Mouse (Mus musculus) cerebellum, adult 8-10 months (tissue): ENCODE data around the gene Mab21l2.

Experiments
- DNase-seq: peaks from one replicate; pipeline ENCODE4 v3.0.0; 2022

Gene Mab21l2

DNA sequence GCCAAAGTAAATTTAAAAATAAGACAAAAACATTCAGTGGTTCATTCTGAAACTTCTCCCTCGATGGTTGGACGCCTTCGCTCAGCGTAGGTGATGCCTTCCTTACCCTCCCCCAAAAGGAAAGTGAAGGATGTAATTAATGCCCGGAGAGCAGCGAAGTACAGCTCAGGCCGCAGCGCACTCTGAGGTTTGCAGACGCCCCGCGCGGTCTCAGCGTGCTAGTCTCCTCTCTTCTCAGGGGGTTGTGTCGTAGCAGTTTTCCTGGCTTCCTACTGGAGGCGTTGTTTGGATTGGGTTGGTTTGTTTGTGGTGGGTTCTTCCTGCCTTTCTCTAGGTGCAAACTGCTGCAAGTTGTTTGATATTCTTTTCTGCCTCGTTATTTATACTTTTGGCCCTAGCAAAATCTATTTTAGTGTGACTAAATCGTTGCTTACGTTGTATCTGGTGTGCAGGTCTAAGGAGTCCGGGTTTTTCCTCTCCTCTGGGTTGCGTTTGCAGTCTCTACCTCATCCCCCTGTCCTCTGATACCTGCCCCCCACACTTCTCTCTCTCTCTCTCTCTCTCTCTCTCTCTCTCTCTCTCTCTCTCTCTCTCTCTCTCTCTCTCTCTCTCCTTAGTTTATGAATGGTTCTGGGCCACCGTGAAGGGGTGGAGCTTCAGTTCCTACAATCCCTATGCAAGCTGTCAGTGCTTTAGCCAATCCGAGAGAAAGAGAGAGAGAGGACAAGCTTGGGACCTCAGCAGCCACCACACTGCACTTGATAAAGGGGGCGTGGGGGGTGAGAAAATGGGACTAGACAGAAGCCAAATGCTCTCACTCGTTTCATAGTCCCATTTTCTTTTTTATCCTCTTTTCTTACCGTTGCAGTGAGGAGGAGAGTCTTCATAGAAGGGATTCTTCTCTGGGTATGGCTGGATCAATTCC, at the start of gene Mab21l2:
Gene Mab21l2, minus strand, starts transcription at position 539 of the 925 bp plus-strand sequence.
- DNase-seq, result no peak

DNA sequence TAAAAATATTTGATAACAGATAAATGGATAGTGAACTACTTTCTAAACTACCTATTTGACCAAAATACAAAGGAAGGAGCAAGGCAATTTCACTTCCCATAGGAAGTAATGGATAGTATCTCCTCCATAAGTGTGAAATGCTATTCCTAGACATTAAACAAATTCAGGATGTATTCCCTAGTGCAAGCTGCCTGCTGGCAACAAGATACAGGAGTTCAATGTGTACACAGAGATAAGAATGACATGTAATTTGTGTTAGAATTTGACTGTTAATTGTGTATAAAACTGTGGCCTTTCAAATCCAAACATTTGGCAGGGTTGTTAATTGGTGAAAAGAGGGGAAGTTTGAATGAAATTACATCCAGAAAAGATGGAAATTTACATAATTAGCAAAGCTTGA, 26.9 kb upstream of the Mab21l2 start:
- DNase-seq, result no peak

DNA sequence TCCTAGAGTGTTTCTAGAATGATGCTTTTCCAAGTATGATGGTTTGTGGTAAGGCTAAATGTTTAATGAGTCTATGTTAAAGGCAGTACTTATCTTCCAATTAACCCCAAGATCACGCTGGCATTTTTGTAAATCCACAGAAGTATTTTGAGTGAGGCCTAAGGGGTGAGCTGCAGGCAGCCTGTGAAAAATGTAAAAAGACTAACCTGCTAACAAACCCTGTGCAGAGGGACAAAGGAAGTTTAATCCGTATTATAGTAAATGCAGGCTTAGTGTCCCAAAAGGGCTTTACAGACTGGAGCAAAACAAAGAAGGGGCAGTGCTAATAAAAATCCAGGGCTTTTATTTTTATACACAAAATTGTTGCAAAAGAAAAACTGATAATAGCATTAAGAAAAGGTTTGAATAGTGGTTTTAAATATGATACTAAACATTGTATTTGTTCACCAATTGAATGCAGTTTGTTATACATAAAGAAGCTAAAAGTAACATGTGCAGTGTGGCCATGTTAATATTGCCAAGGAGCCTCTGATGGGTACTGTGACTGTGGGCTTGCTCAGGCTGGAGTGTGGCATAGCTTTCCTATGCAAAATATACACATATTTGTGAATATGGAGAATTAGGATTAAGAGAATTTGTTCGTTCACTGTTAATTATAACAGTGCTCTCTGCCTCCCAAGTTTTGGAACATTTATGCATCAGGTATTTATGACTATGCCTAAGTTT, 24.3 kb upstream of the Mab21l2 start:
- no peak for DNase-seq

DNA sequence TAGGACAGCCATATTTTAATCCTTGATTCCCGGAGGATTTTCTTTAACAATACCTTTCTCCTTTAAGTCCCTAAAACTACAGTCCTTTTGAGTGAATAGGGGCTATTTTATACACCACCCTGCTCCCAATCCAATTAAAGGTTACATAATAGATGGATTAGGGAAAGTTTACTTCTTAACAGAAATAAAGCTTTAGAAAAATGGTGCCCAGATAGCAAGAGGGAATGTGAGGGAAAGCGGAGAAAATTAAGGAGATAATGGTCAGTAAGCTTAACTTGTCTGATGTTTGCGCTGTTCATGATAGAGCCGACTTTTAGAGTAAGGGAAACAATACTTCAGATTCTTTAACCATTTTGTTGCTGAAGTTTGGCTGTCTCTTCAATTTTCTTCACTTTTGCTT, 23.1 kb upstream of the Mab21l2 start:
- no peak for DNase-seq

DNA sequence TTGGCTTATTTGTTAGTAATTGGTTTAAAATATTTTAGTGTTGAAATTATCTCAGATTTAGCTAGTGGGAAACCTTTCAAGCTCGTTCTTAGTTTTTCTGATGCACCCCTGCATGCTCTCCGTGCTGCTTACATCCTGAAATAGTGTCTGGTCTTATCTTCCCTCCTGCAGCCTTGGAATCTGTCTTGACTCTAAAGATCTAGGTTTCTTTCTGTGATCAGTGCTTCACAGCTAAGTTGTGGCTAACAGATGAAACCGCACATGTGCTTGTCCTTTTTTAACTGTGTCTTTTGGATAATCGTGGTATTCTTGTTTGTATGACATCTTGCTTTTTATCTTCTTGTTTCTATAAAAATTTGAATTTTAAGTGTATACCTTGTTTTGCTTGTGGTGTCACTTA, 18.9 kb upstream of the Mab21l2 start:
- DNase-seq, result no peak

DNA sequence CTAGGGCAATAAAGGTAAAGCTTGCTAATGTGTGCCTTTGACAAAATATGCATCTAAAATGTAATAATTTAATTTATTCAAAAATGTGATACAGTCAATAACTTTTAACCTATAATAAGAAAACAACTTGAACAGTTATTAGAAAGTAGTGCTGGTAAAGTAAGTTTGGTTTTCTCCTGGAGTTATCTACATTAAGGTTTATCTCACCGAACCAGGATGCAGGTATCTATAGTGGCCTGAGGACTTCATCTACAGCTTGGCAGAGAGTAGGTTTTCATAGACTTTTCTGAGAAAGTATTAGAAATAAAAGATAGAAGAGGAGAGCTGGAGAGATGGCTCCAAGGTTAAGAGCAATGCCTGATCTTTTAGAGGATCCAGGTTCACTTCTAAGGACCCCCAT, 13.0 kb upstream of the Mab21l2 start:
- no peak for DNase-seq

DNA sequence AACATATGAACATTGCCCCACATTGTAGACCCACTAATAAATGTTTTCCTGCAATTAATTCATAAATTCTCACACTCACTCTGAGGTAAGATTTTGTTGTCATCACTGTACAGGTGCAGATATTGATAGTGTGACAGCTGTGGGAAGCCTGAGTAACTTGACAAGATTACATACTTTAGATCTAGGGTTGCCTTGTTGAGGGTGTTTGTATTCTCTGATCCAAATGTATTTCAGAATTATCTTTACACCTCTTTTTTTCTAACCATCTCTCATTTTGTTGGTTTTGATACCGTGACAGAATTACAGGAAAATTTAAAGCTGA, 12.6 kb upstream of the Mab21l2 start:
- DNase-seq, result no peak

DNA sequence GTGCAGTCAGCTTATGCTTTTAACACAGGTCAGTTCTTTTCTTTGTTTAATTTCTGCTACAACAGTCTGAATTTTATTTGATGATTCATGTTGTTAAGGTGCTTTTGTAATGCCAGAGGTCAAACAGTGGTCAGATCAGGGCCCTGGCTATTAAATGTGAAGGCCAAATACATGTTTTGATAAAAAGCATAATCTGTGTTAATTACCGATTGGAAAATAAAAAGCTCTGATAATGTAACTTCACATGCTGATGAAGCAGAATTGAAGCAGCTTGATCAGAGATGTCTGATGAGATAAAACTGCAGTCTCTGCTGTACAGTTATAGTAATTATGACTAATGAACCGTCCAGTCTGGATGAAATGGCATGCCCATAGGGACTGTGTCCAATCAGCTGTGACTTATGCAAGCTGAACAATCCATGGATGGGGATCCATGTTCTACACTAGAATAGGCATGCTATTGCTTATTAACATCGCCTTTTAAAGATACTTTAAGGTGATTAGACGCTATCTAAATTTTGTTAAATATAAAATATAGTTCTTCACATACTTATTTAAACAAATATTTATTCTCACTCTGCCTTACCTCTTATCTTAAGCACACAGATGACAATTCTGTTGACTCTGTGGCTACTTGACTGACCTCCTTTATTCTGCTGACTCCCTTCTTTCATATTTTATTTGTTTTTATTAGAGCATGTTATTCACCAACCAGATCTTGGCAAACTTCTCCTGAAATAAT, 12.0 kb upstream of the Mab21l2 start:
- DNase-seq, result no peak

DNA sequence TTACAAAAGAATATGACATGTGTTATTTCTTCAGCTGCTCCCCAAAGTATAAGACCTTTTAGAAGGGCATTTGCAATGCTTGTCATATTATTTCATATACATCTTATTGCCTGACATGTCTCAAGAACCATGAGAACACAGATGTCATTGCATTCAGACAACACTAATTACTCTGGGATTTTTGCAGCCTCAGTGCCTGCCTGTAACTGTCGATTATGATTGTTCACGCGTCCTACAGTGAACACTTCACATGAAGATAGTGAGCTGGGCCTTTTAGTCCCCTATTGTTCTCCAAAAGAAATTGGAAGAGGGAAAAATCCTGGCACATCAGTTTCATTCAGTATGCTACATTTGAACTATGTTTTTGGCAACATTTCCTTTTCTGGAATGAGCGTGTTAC, 11.2 kb upstream of the Mab21l2 start:
- no peak for DNase-seq

DNA sequence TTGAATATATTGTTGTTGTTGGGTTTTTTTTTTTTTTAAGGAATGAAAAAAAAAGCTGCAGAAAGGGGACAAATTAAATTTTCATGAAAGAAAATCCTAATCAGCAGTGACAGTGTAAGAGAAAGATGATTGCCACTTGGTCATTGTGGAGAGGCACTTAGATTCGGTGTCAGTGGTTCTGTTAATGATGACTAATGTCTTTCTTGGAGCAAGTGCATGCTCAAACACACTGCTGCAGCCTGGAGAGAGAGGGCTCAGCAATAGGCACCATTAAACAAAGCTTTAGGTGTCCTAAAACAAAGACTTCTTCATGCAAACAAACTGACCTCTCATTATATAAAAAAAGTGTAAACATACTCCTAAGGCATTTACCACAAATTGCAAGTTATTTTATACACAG, 10.5 kb upstream of the Mab21l2 start:
- no peak for DNase-seq

DNA sequence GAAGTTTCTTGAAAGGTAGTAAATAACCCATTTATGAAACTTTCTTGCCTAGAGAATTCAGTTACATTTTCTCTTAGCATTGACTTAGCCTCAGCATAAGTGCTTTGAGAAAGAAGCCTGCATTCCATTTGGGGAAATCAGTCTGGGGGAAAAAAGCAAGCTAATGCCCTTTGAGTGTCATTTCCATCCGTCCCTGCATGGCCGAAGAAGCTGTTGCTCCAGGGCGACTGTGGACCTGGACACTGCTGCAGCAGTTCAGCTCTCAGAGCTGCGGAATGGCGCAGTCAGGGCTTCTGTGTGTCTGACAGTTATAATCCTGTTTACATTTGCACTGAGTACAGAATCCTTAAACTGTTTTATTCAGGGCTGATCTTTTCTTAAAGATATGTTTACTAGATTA, 3.7 kb upstream of the Mab21l2 start:
- no peak for DNase-seq

DNA sequence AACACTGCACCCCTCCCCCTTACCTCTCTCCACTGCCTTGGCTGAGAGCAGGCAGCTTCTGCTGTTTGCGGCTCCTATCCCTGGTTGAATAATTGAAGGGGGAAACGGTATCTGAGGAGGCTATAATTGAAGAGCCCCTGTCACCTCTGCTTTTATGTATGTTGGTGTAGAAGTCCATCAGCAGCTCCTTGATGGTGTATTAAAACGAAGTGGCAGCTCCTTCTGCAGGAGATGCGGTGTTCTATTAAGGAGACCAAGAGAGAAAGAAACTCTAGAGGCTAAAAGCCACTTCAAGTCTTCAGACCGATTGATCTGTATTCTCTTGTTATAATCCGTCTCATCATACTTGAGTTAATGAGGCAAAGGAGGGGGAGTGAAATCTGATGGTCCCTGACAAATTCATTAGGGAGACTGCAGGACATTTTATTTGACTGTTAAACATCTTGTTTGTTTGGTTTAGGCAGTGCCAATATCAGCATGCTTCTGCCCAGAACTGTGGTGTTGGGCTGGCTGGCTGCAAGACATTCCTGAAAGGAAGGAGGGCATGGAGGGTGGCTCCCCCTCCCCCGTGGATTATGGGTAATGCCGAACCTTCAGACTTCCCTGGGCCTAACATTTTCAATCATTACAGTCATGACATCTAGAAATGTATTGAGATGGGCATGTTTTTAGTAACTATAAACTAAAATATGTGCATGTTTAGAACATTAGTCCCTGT, 2.7 kb upstream of the Mab21l2 start:
- no peak for DNase-seq

DNA sequence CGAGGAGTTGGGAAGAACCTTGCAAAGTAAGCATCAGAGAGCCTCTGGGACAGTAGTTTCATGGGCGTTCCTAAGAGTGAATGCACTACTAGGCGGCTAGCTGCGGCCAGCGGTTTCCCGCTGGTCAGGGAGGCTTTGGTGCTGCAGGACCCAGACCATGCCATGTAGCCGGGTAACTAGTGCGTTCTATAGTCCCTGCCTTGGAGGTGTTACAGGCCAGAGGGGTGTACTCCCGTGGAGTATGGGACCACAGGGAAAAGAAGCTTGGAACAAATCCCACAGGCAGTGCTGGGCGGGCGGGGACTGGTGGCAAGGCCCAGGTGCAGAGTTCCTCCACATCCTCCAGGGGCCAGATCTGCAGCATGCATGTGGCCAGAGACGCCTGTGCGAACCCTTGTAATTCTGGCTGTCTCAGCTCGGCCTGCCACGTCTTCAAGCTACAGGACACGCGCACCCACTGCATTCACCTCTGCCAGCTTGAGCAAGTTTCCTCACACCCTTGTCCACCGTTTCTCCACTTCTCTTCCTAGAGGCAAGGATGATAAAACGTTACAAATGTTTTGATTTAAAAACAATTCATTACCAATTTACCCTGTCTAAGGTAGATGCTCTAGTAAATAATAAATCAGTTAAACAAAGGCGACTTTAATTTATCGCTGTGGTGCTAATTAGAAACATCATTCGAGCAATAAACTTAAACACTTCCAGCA, 2.0 kb upstream of the Mab21l2 start:
- no peak for DNase-seq

DNA sequence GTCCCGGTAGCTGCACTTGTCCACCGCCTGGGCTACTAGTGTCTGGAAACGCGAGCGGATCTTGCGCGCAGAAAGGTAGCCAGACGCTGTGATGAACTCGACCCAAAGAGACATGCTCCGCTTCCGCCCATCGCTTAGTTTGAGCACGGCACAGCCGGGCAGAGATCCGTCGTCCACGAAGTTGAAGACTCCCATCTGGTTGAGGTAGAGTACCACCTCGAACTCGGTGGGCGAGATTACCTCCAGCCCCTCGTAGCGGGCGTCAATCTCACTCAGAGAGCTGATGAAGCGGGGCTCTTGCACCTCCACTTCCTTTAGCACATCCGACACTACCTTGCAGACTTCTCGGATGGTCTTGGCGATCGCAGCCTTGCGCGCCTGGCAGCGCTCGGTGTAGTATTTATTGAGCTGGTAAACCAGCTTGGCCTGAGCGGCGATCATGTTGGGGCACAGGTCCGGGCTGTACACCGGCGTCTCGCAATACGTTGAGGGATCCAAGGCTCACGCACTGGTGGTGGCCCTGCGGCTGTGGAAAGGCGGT, 1.1 kb downstream of the Mab21l2 start:
- DNase-seq, result peak; percentile 34

DNA sequence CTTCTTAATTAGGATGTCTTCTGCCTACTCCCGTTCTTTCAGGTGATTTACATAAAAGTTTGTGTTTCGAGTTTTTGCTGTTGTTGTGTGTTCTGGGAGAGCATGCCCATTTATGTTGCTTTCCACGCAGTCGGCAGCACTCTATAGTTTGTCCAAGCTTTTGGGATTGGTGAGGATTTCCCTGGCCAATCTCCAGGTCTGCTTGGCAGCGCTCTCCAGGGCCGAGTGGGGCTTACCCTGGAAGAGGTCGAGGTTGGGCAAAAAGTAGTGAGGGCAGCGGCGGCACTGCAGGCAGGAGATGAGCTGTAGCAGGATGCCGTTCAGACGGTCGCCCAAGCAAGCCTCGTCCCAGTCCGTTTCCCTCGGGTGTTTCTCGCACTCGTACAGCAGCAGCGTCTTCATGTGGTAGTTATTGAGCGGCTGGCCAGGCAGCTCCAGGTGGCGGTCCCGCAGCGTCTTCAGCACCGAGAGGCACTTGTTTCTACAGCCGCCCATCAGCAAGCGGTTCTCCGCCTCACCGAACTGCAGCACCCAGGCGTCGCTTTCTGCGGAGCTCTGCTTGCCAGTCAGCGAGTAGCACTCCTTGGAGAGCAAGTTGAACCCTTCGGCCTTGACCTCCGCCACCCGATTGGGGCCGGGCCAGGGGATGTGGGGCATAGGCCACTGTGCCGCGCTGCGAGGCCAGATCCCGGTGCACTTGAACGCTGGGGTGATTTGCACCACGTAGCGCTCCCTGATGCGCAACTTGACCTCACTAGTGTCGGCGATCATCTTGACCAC, 1.8 kb downstream of the Mab21l2 start:
- DNase-seq, result peak; percentile 51

DNA sequence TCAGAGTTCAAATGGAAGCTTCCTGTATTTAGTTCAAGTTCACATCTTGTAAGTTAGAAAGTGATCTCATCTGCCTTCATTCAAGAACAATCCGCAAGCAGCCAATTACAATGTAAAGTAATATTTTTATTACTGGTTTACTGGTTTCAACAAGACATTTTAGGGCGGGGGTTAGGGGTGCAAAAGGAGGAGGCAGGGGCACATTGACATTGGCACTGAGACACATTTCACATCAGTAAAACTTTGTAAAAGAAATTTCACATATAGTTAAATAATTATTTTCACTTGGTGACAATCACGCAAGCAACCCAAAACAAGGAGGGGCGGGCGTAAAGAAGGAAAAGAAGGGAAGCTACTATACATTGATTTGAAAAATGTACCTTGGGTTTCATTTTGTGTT, 2.5 kb downstream of the Mab21l2 start:
- DNase-seq, result no peak

DNA sequence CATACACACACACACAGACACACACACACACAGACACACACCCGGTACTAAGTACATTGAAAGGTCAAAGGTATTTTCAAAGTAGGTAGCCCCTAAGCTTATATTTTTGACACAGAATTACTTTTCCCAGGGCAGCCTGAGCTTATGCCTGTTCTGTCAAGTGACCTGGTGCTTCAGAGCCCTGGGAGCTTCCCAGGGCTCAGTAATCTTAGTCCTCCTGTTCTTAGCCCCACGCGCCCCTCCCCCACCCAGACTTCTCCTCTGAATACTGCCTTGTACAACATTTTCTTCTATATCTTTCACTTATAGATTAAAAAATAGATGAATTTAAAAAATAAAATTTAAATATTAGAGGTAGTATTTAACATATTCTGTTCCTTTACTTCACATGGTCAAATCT, 3.6 kb downstream of the Mab21l2 start:
- no peak for DNase-seq

DNA sequence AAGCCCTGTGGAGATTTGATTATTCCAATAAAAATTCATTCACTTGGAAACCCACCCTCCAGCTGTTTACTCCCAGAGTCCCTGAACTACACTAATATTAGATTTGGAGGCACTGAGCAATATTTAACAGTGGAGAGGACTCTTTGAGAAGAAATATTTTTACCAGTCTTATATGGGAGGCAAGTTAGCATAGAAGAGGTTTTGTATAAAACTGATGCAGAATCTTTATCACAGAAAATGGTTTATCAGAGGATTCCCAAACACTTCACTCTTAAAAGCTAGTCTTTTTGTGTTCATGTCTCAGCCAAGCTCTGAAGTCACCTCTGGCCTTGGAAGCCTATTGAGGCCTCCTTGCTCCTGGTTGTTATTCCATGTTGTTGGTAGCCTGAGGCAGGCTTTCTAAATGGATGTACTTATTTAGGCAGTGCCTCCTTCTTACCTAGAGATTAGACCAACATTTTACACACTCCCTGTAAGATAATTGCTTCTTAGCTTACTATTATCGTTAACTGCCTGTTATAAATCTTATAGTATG, 6.5 kb downstream of the Mab21l2 start:
- no peak for DNase-seq

DNA sequence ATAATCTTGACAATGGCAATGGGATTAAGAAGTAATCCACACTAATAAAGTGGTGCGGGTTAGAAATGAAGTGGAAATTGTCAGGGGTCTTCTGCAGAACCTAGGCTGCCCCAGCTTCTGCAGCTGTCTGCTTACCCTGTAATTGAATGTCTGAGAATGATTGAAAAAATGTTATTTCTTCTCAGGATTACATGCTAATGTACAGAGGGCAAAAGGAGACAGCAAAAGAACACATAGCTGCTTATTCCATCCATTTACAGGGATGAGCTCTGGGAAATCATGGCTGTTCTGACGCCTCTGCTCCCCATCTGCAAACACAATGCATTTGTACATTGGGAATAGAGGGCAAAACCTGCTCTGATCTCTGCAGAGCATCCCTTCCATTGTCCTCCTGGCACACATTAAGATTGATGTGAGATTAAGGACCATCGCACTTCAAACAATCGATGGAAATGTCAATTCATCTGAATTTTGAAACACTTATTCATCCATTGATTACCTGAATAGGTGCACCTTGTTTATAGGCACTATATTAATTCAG, 7.3 kb downstream of the Mab21l2 start:
- no peak for DNase-seq

DNA sequence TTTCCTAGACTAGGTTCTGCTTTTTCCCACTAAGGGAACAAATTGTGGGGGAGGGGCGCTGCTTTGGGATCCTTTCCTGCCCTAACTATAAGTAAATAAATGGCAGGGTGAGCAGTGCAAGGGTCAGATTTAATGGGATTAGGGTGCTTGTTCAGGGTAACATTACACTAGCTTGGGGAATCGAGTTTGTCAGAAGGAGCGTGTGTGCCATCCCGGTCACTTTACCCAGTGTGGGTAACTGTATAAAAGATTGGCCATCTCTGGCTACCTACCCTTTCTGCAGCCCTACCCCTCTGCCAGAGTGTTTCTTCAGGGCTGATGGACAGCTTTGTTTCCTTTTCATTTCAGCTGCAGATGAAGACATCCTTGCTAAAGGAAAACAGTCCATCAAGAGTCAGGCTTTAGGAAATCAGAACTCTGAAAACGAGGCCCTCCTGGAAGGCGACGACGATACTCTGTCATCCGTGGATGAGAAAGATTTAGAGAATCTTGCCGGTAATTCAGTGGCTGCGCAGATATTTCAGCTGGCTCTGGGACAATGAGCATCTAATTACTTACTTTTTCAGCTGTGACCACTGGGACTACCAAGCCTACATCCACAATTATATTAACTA, 8.8 kb downstream of the Mab21l2 start:
- DNase-seq, result no peak
